Mouse (Mus musculus): ENCODE results near the gene Tent2.

DNA sequence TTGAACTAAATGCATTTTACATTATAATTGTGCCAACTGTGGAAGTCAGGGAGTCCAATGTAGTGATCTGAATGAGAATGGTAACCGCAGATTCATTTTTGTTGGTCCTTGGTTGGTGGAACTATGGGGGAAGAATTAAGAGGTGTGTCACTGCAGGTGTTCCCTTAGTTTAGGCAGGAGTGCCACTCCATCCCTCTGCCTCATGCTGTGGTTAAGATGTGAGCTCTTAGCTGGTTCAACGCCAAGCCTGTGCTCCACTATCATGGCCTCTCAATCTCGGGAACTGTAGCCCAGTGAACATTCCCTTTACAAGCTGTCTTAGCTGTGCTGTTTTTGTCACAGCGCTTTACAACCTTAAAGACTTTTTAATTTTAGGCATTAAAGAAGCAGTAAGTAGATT is 28.9 kb downstream of the Tent2 start:
- TF ChIP-seq CTCF (conservative IDR thresholded peaks at IDR 0.05; ENCODE audit: insufficient read depth, insufficient read length, low read depth, low read length) (no peak), POLR2A (IDR thresholded peaks at IDR 0.05; ENCODE audit: low read depth, low read length) (no peak)
